Mouse (Mus musculus) myocyte (in vitro differentiated cells): ENCODE measurements at regions not wholly inside any gene's neighbourhood (a gene's known extent, or its start where the extent isn't known, plus 50 kb on each side); places are given as distances from the start of the nearest gene placed in this dataset.

Experiments used
- E2F4 ChIP-seq: IDR thresholded peaks from one replicate; pipeline ENCODE4 v1.6.1; 2011; ENCODE audit warnings: mild to moderate bottlenecking, control low read depth, moderate library complexity; ENCODE audit not compliant: insufficient read depth
- MAX ChIP-seq: IDR thresholded peaks from one replicate; pipeline ENCODE4 v1.6.1; 2011; ENCODE audit warnings: low read depth, mild to moderate bottlenecking, control low read depth
- MYOD1 ChIP-seq, 3 experiments: IDR thresholded peaks; one replicate each; pipeline ENCODE4 v1.6.1; 2011; ENCODE audit warnings: control low read depth in 2 of 3, low read depth in 2 of 3, mild to moderate bottlenecking in 2 of 3, moderate library complexity in 1 of 3; ENCODE audit not compliant: insufficient read length in 2 of 3, control insufficient read depth in 1 of 3
- POLR2A ChIP-seq: IDR thresholded peaks from one replicate; pipeline ENCODE4 v1.6.1; 2011; ENCODE audit warnings: low read depth, mild to moderate bottlenecking, control low read depth, moderate library complexity; ENCODE audit not compliant: insufficient read length
- POLR2AphosphoS2 ChIP-seq: IDR thresholded peaks from one replicate; pipeline ENCODE4 v1.6.1; 2011; ENCODE audit warnings: low read depth, control low read depth; ENCODE audit not compliant: insufficient read length
- REST ChIP-seq: IDR thresholded peaks from one replicate; pipeline ENCODE4 v1.6.1; 2011; ENCODE audit warnings: mild to moderate bottlenecking, control low read depth, moderate library complexity; ENCODE audit not compliant: insufficient read depth, insufficient read length
- SRF ChIP-seq: IDR thresholded peaks from one replicate; pipeline ENCODE4 v1.6.1; 2011; ENCODE audit warnings: low read depth; ENCODE audit not compliant: control insufficient read depth, insufficient read length

DNA sequence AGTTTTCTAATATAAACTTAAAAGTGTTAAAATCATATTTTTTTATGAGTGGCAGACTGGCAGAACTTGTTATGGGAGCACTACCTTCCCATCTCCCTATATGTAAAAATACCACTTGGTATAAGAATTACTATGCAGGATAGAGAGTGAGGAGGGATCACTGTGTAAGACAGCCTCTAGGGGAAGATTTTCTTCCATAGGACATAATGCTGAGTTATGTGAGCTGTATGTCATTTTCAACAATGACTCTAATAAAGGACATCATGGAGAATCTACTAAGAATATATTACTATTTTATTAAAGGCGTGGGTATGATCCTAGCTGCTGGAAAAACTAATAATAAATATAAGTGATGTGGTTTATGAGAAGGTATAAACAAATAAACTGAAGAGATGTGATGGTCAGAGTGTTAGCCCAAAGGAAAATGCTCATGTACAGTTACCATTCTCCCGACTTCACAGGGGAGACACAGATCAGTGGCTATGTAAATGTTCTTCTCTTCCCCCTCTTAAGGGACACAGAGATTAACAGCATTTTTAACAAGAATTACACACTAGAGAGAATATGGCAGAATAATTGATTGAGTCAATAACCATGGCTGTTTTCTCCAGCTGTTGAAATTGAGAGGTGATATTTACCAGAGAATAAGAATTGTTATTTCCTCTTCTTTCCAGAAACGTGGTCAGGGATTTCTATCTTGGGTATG, 553.5 kb upstream of the Cdh18 start:
- TF ChIP-seq MAX = no peak
- TF ChIP-seq POLR2A = no peak
- no peak for TF ChIP-seq E2F4
- TF ChIP-seq REST = no peak
- TF ChIP-seq SRF = no peak
- TF ChIP-seq MYOD1 (IDR thresholded peaks at IDR 0.05; ENCODE audit: control insufficient read depth in 1 of 3, insufficient read length in 2 of 3, low read depth in 2 of 3) = no peak
- no peak for TF ChIP-seq POLR2AphosphoS2
